Mouse (Mus musculus): ENCODE measurements around the gene Bdh1. TPM values are rescaled to one million over a fixed set of nuclear protein-coding genes. Genes with fewer than 3 reads are reported as not detected.

The Bdh1 gene
- polyA plus RNA-seq, 1 experiment from 2014 or later, result 8.0 TPM

DNA sequence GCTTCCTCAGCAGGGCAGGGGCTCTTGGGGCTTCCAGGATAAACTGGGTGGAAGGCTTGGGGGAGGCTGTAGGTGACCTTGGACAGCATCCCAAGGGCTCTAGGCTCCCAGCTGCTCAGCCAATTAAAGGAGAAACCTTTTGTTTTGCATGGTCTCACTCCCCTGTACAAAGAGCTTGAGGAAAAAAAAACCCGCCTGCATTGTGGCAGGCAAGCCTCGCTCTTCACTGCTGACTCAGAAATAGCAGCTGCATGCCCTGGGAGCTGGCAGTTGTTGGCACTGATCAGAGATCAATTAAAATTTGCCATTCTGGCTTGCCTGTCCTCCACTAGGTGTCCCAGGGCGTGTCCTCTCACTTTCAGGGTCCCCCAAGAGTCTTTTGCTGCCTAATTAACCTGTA is 67.0 kb downstream of the Bdh1 start:
- H3K4me2 ChIP-seq (replicated peaks; ENCODE audit: low read depth, low read length), result no peak overlapping the region
- no peak for ATAC-seq (ENCODE audit: low FRiP score, low TSS enrichment)
- peaks cover 16% of the 10 kb centered on the region; the same call in 1 of the 2 replicates for H3K4me1 ChIP-seq (ENCODE audit: control insufficient read depth, insufficient read depth, low read length)
- no peak overlapping the region for H3K4me3 ChIP-seq (ENCODE audit: low read length)
- H3K9ac ChIP-seq (ENCODE audit: low read depth, low read length), result no peak overlapping the region
- H3K36me3 ChIP-seq (ENCODE audit: control insufficient read depth, insufficient read depth, low read length), result no peaks in the 10 kb centered on the region
- no peaks in the 10 kb centered on the region for H3K27me3 ChIP-seq (ENCODE audit: control insufficient read depth, insufficient read depth, low read length)
- no peak overlapping the region for H3K27ac ChIP-seq (ENCODE audit: low read depth, low read length)
- no peaks in the 10 kb centered on the region for H3K9me3 ChIP-seq (ENCODE audit: control insufficient read depth, low read length)
- WGBS, result 38% methylated on average over 3 of the region's 3 CpGs

GRCm38 (mm10) chr16:31490967-31491366 is 68.9 kb downstream of the Bdh1 start:
- 92% methylated on average over 7 of the region's 7 CpGs for WGBS
- ATAC-seq (ENCODE audit: low FRiP score, low TSS enrichment), result no peak
- Histone ChIP-seq H3K27ac (ENCODE audit: low read depth, low read length) (no peak overlapping the region), H3K4me1 (ENCODE audit: control insufficient read depth, insufficient read depth, low read length) (peaks cover 17% of the 10 kb centered on the region; the same call in 1 of the 2 replicates), H3K36me3 (ENCODE audit: control insufficient read depth, insufficient read depth, low read length) (no peaks in the 10 kb centered on the region), H3K9ac (ENCODE audit: low read depth, low read length) (no peak overlapping the region), H3K27me3 (ENCODE audit: control insufficient read depth, insufficient read depth, low read length) (no peaks in the 10 kb centered on the region), H3K9me3 (ENCODE audit: control insufficient read depth, low read length) (no peaks in the 10 kb centered on the region), H3K4me3 (ENCODE audit: low read length) (no peak overlapping the region), H3K4me2 (replicated peaks; ENCODE audit: low read depth, low read length) (no peak overlapping the region)

DNA sequence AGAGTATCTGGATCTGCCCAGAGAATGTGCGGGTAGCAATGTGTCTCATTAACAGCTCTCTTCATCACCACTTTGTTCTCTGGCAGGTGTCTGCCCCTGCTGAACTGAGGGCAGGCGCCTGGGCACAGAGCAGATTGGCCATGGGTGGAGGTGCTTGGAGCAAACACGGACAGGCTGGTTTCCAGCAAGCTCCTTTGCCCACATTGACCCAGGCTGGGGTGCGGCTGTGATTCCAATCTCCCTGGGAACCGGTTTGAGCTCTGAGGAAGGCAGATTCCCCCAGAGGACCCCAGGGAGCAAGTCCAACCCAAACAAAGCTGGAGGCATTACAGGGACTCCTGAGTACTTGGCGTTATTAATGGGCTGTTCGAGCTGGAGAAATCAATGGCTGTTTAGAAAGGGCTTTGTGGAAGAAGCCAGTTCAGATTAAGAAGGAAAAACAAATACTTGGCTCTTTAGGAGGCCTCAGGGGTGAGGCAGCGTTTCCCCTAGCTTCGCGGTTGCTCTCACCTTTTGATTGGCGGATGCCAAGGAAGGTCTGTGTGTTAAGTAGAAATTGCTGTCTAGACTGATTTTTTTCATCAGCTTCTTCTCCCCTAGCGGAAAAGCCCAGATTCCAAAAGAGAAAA is 71.0 kb downstream of the Bdh1 start:
- Histone ChIP-seq H3K27me3 (ENCODE audit: control insufficient read depth, insufficient read depth, low read length) (no peaks in the 10 kb centered on the region), H3K4me3 (ENCODE audit: low read length) (no peak overlapping the region), H3K4me1 (ENCODE audit: control insufficient read depth, insufficient read depth, low read length) (peaks cover 17% of the 10 kb centered on the region; the same call in 1 of the 2 replicates), H3K27ac (ENCODE audit: low read depth, low read length) (no peak overlapping the region), H3K9me3 (ENCODE audit: control insufficient read depth, low read length) (no peaks in the 10 kb centered on the region), H3K9ac (ENCODE audit: low read depth, low read length) (no peak overlapping the region), H3K36me3 (ENCODE audit: control insufficient read depth, insufficient read depth, low read length) (no peaks in the 10 kb centered on the region), H3K4me2 (replicated peaks; ENCODE audit: low read depth, low read length) (no peak overlapping the region)
- no peak for ATAC-seq (ENCODE audit: low FRiP score, low TSS enrichment)
- WGBS, result 51% methylated on average over 12 of the region's 12 CpGs

DNA sequence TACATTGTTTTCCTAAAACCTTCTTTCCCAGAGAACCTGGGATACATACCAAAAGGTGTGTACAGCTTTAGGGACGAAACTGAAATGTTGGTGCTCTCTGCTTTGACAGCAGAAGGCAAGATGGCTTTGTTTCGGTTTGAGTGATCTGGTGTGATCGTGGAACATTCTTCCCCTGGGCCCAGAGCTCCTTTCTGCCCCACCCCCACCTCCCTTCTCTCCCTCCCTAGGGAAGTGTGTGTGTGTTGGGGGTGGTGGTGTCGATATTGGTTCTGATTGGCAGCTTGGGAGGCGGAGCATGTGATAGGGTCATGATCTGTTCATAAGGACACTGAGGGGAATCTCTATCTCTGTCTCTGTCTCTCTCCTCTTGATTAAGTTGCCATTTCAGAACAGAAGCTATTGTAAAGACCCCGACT is 71.5 kb downstream of the Bdh1 start:
- H3K4me1 ChIP-seq (ENCODE audit: control insufficient read depth, insufficient read depth, low read length), result peaks cover 17% of the 10 kb centered on the region; the same call in 1 of the 2 replicates
- H3K9me3 ChIP-seq (ENCODE audit: control insufficient read depth, low read length), result no peaks in the 10 kb centered on the region
- H3K4me3 ChIP-seq (ENCODE audit: low read length), result no peak overlapping the region
- no peak overlapping the region for H3K4me2 ChIP-seq (replicated peaks; ENCODE audit: low read depth, low read length)
- no peaks in the 10 kb centered on the region for H3K27me3 ChIP-seq (ENCODE audit: control insufficient read depth, insufficient read depth, low read length)
- ATAC-seq (ENCODE audit: low FRiP score, low TSS enrichment), result no peak
- WGBS, result 68% methylated on average over 6 of the region's 6 CpGs
- H3K27ac ChIP-seq (ENCODE audit: low read depth, low read length), result no peak overlapping the region
- H3K36me3 ChIP-seq (ENCODE audit: control insufficient read depth, insufficient read depth, low read length), result no peaks in the 10 kb centered on the region
- H3K9ac ChIP-seq (ENCODE audit: low read depth, low read length), result no peak overlapping the region

DNA sequence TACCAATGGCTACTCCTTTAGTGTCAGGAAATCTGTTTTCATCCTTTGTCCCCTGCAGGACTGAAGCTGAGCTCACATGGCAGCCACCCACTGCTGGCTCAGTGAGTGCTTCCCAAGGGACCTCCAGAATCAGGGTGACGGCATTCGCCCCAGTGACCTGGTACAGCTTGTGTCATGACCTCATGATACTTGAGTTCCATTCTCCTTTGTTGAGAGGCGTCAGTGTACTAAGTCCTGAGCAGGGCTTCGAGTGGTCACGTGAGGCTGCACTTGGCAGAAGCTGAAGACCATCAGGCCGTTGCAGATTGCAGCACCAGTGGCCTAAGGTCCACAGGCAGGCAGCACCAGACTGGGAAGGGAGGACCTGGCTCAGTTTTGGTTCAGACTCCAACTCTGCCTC is 71.9 kb downstream of the Bdh1 start:
- WGBS, result 63% methylated on average over 6 of the region's 6 CpGs
- no peak overlapping the region for H3K4me2 ChIP-seq (replicated peaks; ENCODE audit: low read depth, low read length)
- H3K27me3 ChIP-seq (ENCODE audit: control insufficient read depth, insufficient read depth, low read length), result no peaks in the 10 kb centered on the region
- H3K4me1 ChIP-seq (ENCODE audit: control insufficient read depth, insufficient read depth, low read length), result peaks cover 17% of the 10 kb centered on the region; the same call in 1 of the 2 replicates
- no peaks in the 10 kb centered on the region for H3K9me3 ChIP-seq (ENCODE audit: control insufficient read depth, low read length)
- ATAC-seq (ENCODE audit: low FRiP score, low TSS enrichment), result 0 out of 2 replicates have a peak, but pooled peaks have one; percentile 18
- H3K4me3 ChIP-seq (ENCODE audit: low read length), result no peak overlapping the region
- H3K9ac ChIP-seq (ENCODE audit: low read depth, low read length), result no peak overlapping the region
- no peak overlapping the region for H3K27ac ChIP-seq (ENCODE audit: low read depth, low read length)
- H3K36me3 ChIP-seq (ENCODE audit: control insufficient read depth, insufficient read depth, low read length), result no peaks in the 10 kb centered on the region

GRCm38 (mm10) chr16:31495356-31495755 is 73.3 kb downstream of the Bdh1 start:
- ATAC-seq (ENCODE audit: low FRiP score, low TSS enrichment), result no peak
- 74% methylated on average over 7 of the region's 7 CpGs for WGBS
- peaks cover 14% of the 10 kb centered on the region; the same call in 1 of the 2 replicates for H3K4me1 ChIP-seq (ENCODE audit: control insufficient read depth, insufficient read depth, low read length)

DNA sequence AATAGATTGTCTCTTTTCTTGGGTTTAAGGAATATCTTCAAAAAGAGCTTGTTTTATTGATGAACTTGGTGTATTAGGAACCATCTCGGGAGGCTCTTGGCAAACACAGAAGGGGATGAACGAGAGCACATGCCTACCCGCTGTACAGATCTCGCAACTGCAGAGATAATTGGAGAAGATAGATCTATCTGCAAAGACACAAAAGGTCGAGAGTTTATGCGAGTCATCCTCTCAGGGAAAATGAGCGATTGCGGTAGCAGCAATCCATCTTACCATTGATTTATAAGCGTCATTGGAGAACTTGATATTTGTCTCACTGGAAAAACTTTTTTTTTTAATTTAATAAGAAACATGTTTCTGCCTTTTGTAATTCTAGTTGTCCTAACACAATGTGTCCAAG is 73.7 kb downstream of the Bdh1 start:
- no peak overlapping the region for H3K9ac ChIP-seq (ENCODE audit: low read depth, low read length)
- H3K27me3 ChIP-seq (ENCODE audit: control insufficient read depth, insufficient read depth, low read length), result no peaks in the 10 kb centered on the region
- H3K36me3 ChIP-seq (ENCODE audit: control insufficient read depth, insufficient read depth, low read length), result no peaks in the 10 kb centered on the region
- no peaks in the 10 kb centered on the region for H3K9me3 ChIP-seq (ENCODE audit: control insufficient read depth, low read length)
- peaks cover 14% of the 10 kb centered on the region; the same call in 1 of the 2 replicates for H3K4me1 ChIP-seq (ENCODE audit: control insufficient read depth, insufficient read depth, low read length)
- no peak overlapping the region for H3K4me3 ChIP-seq (ENCODE audit: low read length)
- no peak overlapping the region for H3K4me2 ChIP-seq (replicated peaks; ENCODE audit: low read depth, low read length)
- 84% methylated on average over 9 of the region's 9 CpGs for WGBS
- ATAC-seq (ENCODE audit: low FRiP score, low TSS enrichment), result no peak
- H3K27ac ChIP-seq (ENCODE audit: low read depth, low read length), result no peak overlapping the region

More at GRCm38 (mm10) chr16:31495356-31495755, 73.3 kb downstream of the Bdh1 start:
- Histone ChIP-seq H3K4me3 (ENCODE audit: low read length) (no peak overlapping the region), H3K27me3 (ENCODE audit: control insufficient read depth, insufficient read depth, low read length) (no peaks in the 10 kb centered on the region), H3K9ac (ENCODE audit: low read depth, low read length) (no peak overlapping the region), H3K36me3 (ENCODE audit: control insufficient read depth, insufficient read depth, low read length) (no peaks in the 10 kb centered on the region), H3K9me3 (ENCODE audit: control insufficient read depth, low read length) (no peaks in the 10 kb centered on the region), H3K4me2 (replicated peaks; ENCODE audit: low read depth, low read length) (no peak overlapping the region), H3K27ac (ENCODE audit: low read depth, low read length) (no peak overlapping the region)

DNA sequence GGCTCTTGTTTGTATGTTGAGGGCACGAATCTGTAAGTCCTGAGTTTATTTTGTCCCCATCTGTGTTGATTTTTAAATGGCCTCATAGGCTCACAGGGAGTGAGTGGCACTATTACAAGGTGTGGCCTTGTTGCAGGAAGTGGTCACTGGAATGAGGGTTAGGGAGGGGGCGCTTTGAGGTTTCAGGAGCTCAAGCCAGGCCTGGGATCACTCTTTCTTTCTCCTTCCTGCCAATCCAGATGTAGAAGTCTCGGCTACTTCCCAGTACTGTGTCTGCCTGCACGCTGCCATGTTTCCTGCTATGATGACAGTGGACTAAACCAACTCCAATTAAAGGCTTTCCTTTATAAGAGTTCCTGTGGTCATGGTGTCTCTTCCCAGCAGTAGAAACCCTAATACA is 76.3 kb downstream of the Bdh1 start:
- WGBS, result 79% methylated on average over 4 of the region's 4 CpGs
- Histone ChIP-seq H3K27ac (ENCODE audit: low read depth, low read length) (no peak overlapping the region), H3K4me1 (ENCODE audit: control insufficient read depth, insufficient read depth, low read length) (peaks cover 14% of the 10 kb centered on the region; the same call in 1 of the 2 replicates)

DNA sequence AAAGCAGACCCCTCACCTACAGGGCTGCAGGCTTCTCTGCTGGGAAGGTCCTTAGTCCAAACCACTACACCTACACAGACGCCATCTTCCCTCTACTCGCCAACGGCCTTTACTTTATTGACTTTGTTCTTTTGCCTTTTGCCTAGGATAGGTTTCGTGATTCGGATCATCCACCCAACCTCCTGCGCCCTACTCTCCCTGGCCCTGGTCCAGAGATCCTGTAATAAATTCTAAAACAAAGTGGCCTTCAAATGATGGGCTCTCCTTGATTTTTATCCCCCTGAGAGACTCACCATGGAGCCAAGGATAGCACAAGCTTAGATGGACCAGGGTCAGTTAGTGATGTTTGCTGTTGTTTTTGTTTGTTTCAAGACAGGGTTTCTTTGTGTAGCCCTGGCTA is 76.9 kb downstream of the Bdh1 start:
- peaks cover 7% of the 10 kb centered on the region; the same call in 1 of the 2 replicates for H3K4me1 ChIP-seq (ENCODE audit: control insufficient read depth, insufficient read depth, low read length)
- ATAC-seq (ENCODE audit: low FRiP score, low TSS enrichment), result no peak
- 95% methylated on average over 6 of the region's 6 CpGs for WGBS
- no peaks in the 10 kb centered on the region for H3K9me3 ChIP-seq (ENCODE audit: control insufficient read depth, low read length)
- H3K9ac ChIP-seq (ENCODE audit: low read depth, low read length), result no peak overlapping the region
- no peak overlapping the region for H3K4me3 ChIP-seq (ENCODE audit: low read length)
- H3K27ac ChIP-seq (ENCODE audit: low read depth, low read length), result no peak overlapping the region
- H3K36me3 ChIP-seq (ENCODE audit: control insufficient read depth, insufficient read depth, low read length), result no peaks in the 10 kb centered on the region
- H3K27me3 ChIP-seq (ENCODE audit: control insufficient read depth, insufficient read depth, low read length), result no peaks in the 10 kb centered on the region
- H3K4me2 ChIP-seq (replicated peaks; ENCODE audit: low read depth, low read length), result no peak overlapping the region

More for the DNA sequence above, 76.3 kb downstream of the Bdh1 start:
- no peaks in the 10 kb centered on the region for H3K9me3 ChIP-seq (ENCODE audit: control insufficient read depth, low read length)
- no peaks in the 10 kb centered on the region for H3K27me3 ChIP-seq (ENCODE audit: control insufficient read depth, insufficient read depth, low read length)
- no peak overlapping the region for H3K9ac ChIP-seq (ENCODE audit: low read depth, low read length)
- H3K36me3 ChIP-seq (ENCODE audit: control insufficient read depth, insufficient read depth, low read length), result no peaks in the 10 kb centered on the region
- ATAC-seq (ENCODE audit: low FRiP score, low TSS enrichment), result no peak
- no peak overlapping the region for H3K4me3 ChIP-seq (ENCODE audit: low read length)
- H3K4me2 ChIP-seq (replicated peaks; ENCODE audit: low read depth, low read length), result no peak overlapping the region

Measured in kidney, embryonic 14.5 days (tissue).